Mouse (Mus musculus) myocyte (in vitro differentiated cells): Measurements from ENCODE around the gene Dis3l2. TPM values are rescaled to one million over a fixed set of nuclear protein-coding genes. Genes with fewer than 3 reads are reported as not detected.

ENCODE experiments used
- H3K27me3 ChIP-seq: one replicate; pipeline ENCODE4 v1.6.1; 2011; ENCODE audit not compliant: control insufficient read depth, insufficient read depth, insufficient read length
- H3K36me3 ChIP-seq: one replicate; pipeline ENCODE4 v1.6.1; 2011; ENCODE audit not compliant: control insufficient read depth, insufficient read depth
- H3K4me2 ChIP-seq: one replicate; pipeline ENCODE4 v1.6.1; 2011; ENCODE audit warnings: low read depth, control low read depth
- H3K4me3 ChIP-seq: one replicate; pipeline ENCODE4 v1.5.1; 2011; ENCODE audit warnings: mild to moderate bottlenecking, control low read depth, moderate library complexity
- H3K79me2 ChIP-seq: one replicate; pipeline ENCODE4 v1.6.1; 2011; ENCODE audit not compliant: control insufficient read depth, insufficient read depth
- H3ac ChIP-seq: one replicate; pipeline ENCODE4 v1.6.1; 2011; ENCODE audit not compliant: control insufficient read depth, insufficient read length
- CEBPB ChIP-seq: IDR thresholded peaks from 2 replicates; pipeline ENCODE4 v1.6.1; 2011; ENCODE audit warnings: mild to moderate bottlenecking, moderate library complexity; ENCODE audit not compliant: poor library complexity, insufficient read depth, severe bottlenecking
- E2F4 ChIP-seq: IDR thresholded peaks from one replicate; pipeline ENCODE4 v1.6.1; 2011; ENCODE audit warnings: mild to moderate bottlenecking, control low read depth, moderate library complexity; ENCODE audit not compliant: insufficient read depth
- MAX ChIP-seq: IDR thresholded peaks from one replicate; pipeline ENCODE4 v1.6.1; 2011; ENCODE audit warnings: low read depth, mild to moderate bottlenecking, control low read depth
- MYOD1 ChIP-seq, 3 experiments: IDR thresholded peaks; one replicate each; pipeline ENCODE4 v1.6.1; 2011; ENCODE audit warnings: control low read depth in 2 of 3, low read depth in 2 of 3, mild to moderate bottlenecking in 2 of 3, moderate library complexity in 1 of 3; ENCODE audit not compliant: insufficient read length in 2 of 3, control insufficient read depth in 1 of 3
- MYOG ChIP-seq, 3 experiments: IDR thresholded peaks; one replicate each; pipeline ENCODE4 v1.6.1; 2011; ENCODE audit warnings: control low read depth in 2 of 3, low read depth in 2 of 3, mild to moderate bottlenecking in 2 of 3; ENCODE audit not compliant: insufficient read length in 2 of 3, control insufficient read depth in 1 of 3, insufficient read depth in 1 of 3
- POLR2A ChIP-seq: IDR thresholded peaks from one replicate; pipeline ENCODE4 v1.6.1; 2011; ENCODE audit warnings: low read depth, mild to moderate bottlenecking, control low read depth, moderate library complexity; ENCODE audit not compliant: insufficient read length
- POLR2AphosphoS2 ChIP-seq: IDR thresholded peaks from one replicate; pipeline ENCODE4 v1.6.1; 2011; ENCODE audit warnings: low read depth, control low read depth; ENCODE audit not compliant: insufficient read length
- REST ChIP-seq: IDR thresholded peaks from one replicate; pipeline ENCODE4 v1.6.1; 2011; ENCODE audit warnings: mild to moderate bottlenecking, control low read depth, moderate library complexity; ENCODE audit not compliant: insufficient read depth, insufficient read length
- SRF ChIP-seq: IDR thresholded peaks from one replicate; pipeline ENCODE4 v1.6.1; 2011; ENCODE audit warnings: low read depth; ENCODE audit not compliant: control insufficient read depth, insufficient read length
- TCF12 ChIP-seq: IDR thresholded peaks from one replicate; pipeline ENCODE4 v1.6.1; 2011; ENCODE audit warnings: mild to moderate bottlenecking, control low read depth; ENCODE audit not compliant: poor library complexity, insufficient read depth, severe bottlenecking
- TCF3 ChIP-seq: IDR thresholded peaks from one replicate; pipeline ENCODE4 v1.6.1; 2011; ENCODE audit warnings: low read depth, control low read depth; ENCODE audit not compliant: insufficient read length
- USF1 ChIP-seq: IDR thresholded peaks from one replicate; pipeline ENCODE4 v1.6.1; 2011; ENCODE audit warnings: low read depth, mild to moderate bottlenecking, control low read depth, moderate library complexity
- polyA plus RNA-seq: library from polyadenylated mRNA; unstranded; fragments of >200 nt; fragmentation: generic; extraction: Trizol; gene quantifications from one replicate; pipeline ENCODE4 v1.2.1, GENCODE M21; 2012; ENCODE audit warnings: missing spikeins

Gene Dis3l2
- polyA plus RNA-seq, 1 experiment, result 13.7 TPM

DNA sequence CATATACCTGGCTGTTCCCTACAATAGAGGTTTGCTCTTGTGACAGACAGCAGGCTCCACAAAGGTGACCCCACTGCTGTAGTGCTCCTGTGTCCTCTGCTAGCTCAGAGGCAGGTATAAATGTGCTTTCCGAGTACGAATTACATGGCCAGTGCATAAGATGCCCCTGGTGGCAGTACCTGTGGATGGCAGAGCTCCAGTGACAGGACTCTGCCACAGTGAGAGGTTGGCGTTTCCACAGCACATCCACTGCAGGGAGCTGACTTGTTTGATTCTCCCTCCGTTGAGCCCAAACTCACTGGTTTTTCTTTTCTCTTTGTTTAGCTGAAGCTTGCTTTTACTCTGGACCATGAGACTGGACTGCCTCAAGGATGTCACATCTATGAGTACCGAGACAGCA, 317.1 kb downstream of the Dis3l2 start:
- Histone ChIP-seq H3K36me3 (no peaks in the 10 kb centered on the region), H3K4me2 (no peak overlapping the region)

DNA sequence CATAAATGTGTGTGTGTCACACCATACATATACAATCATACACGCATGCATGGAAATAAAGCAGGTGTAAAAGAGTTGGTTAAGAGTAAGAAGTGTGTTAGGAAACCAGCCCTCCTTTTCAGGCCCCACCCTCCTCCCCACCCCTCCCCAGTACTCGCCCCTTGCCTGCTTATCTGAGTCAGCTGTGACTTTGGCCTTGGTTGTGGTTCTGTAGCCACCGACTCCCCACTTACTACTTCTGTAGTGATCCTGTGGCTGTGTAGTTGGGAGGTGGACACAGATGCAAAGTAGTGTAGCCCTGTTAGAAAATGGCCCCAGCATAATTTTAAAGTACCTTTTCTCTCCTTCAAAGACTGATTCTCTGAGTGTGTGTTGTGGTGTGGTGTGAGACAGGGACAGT, 318.0 kb downstream of the Dis3l2 start:
- no peaks in the 10 kb centered on the region for H3K36me3 ChIP-seq
- H3K4me2 ChIP-seq, result no peak overlapping the region
- TF ChIP-seq MYOD1 (IDR thresholded peaks at IDR 0.05; ENCODE audit: control insufficient read depth in 1 of 3, insufficient read length in 2 of 3, low read depth in 2 of 3) (peak in 1 of 3 experiments; percentile 26), MAX (no peak), MYOG (IDR thresholded peaks at IDR 0.05; ENCODE audit: control insufficient read depth in 1 of 3, insufficient read depth in 1 of 3, insufficient read length in 2 of 3, low read depth in 2 of 3) (peak in 1 of 3 experiments; percentile 29), POLR2A (no peak)

More for the DNA sequence above, 317.1 kb downstream of the Dis3l2 start:
- H3K27me3 ChIP-seq, result no peaks in the 10 kb centered on the region
- H3ac ChIP-seq, result no peak overlapping the region
- H3K79me2 ChIP-seq, result no peaks in the 10 kb centered on the region
- no peak overlapping the region for H3K4me3 ChIP-seq
- TF ChIP-seq SRF (no peak), TCF12 (no peak), POLR2A (no peak), MAX (no peak), MYOG (IDR thresholded peaks at IDR 0.05; ENCODE audit: control insufficient read depth in 1 of 3, insufficient read depth in 1 of 3, insufficient read length in 2 of 3, low read depth in 2 of 3) (no peak), USF1 (no peak), REST (no peak), MYOD1 (IDR thresholded peaks at IDR 0.05; ENCODE audit: control insufficient read depth in 1 of 3, insufficient read length in 2 of 3, low read depth in 2 of 3) (no peak), POLR2AphosphoS2 (no peak), CEBPB (no peak), TCF3 (no peak), E2F4 (no peak)

DNA sequence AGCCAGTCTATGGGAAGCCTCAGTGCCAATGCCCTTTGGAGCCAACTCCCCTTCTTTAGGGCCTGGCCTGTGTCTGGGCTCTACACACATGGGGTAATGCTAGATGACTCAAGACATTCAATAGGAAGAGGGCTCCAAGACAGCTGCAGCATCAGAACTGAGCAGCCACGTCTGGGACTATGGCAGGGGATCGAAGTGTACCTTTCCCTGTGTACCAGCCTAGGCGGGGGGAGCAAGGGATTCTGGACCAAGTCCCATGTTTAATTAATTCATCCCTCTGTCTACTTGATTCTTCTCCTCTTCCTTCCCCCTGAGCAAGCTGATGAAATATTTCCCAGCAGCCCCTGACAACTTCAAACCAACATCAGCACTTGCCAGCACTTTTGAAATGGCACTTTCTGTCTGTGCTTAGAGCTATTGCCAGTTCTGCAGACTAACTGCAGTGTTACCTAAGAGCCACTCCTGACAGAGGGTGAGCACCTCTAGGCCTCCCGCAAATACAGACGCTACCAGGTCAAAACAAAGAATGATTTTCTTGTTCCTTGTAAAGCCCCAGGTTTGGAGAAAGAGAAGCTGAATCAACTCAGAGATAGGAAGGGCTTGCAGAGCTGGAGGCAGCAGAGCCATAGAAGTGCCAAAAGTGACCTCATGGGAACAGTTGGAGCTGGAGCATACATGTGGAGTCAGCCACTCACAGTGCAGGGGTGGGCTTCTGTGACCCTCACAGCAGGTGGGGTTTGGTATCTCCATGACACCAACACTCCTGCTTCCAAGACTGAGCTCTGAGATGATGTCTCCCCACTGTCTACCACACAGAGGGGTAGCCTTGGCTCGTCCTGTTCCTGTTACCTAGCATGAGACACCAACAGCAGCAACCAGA, 319.9 kb downstream of the Dis3l2 start:
- no peaks in the 10 kb centered on the region for H3K79me2 ChIP-seq
- no peaks in the 10 kb centered on the region for H3K36me3 ChIP-seq
- H3K27me3 ChIP-seq, result no peaks in the 10 kb centered on the region
- no peak overlapping the region for H3K4me3 ChIP-seq
- no peak overlapping the region for H3K4me2 ChIP-seq
- H3ac ChIP-seq, result no peak overlapping the region
- no peak for TF ChIP-seq USF1
- TF ChIP-seq REST, result no peak
- TF ChIP-seq POLR2AphosphoS2, result no peak
- TF ChIP-seq MAX, result no peak
- TF ChIP-seq TCF3, result no peak
- TF ChIP-seq MYOG (IDR thresholded peaks at IDR 0.05; ENCODE audit: control insufficient read depth in 1 of 3, insufficient read depth in 1 of 3, insufficient read length in 2 of 3, low read depth in 2 of 3), result no peak
- no peak for TF ChIP-seq TCF12
- no peak for TF ChIP-seq MYOD1 (IDR thresholded peaks at IDR 0.05; ENCODE audit: control insufficient read depth in 1 of 3, insufficient read length in 2 of 3, low read depth in 2 of 3)
- no peak for TF ChIP-seq SRF
- no peak for TF ChIP-seq CEBPB
- no peak for TF ChIP-seq POLR2A
- TF ChIP-seq E2F4, result no peak

More for the DNA sequence above, 318.0 kb downstream of the Dis3l2 start:
- H3K79me2 ChIP-seq, result no peaks in the 10 kb centered on the region
- H3K27me3 ChIP-seq, result no peaks in the 10 kb centered on the region
- no peak overlapping the region for H3ac ChIP-seq
- H3K4me3 ChIP-seq, result no peak overlapping the region

DNA sequence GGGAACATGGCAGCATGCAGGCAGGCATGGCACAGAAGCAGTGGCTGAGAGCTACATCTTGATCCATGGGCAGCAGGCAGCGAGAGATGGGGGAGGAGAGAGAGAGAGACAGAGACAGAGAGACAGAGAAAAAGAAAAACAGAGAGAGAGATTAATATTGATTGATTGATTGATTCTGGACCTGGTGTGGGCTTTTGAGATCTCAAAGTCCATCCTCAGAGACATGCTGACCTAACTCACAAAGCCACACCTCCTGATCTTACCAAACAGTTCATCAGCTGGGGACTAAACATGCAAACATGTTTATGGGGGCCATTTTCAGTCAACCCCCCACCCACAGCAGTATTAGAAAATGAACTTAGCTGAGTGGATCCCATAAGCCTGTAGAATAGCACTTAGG, 321.4 kb downstream of the Dis3l2 start:
- H3K36me3 ChIP-seq, result no peaks in the 10 kb centered on the region
- no peaks in the 10 kb centered on the region for H3K27me3 ChIP-seq
- no peak overlapping the region for H3K4me2 ChIP-seq
- H3K79me2 ChIP-seq, result no peaks in the 10 kb centered on the region
- TF ChIP-seq TCF12 (no peak), E2F4 (no peak), CEBPB (no peak), MYOD1 (IDR thresholded peaks at IDR 0.05; ENCODE audit: control insufficient read depth in 1 of 3, insufficient read length in 2 of 3, low read depth in 2 of 3) (no peak)
- no peak overlapping the region for H3ac ChIP-seq
- H3K4me3 ChIP-seq, result no peak overlapping the region

DNA sequence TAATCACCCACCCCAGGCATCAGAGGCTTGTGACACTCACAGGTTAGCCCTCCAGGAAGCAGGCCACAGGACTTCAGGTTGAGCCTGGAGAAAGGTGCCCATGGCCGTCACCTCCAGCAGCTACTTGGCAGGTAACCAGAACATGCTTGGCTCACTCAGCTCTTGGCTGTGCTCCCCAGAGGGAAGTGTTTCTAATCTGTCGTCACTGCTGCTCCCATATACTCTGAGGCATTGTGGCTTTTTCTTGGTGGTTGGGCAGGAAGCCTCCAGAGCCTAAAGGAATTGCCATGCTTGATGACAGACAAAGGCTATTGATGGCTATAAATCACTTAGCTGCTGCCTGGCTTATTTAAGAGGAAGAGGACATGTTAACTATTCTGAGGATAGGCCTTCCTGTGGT, 325.2 kb downstream of the Dis3l2 start:
- Histone ChIP-seq H3K4me2 (no peak overlapping the region), H3K36me3 (no peaks in the 10 kb centered on the region), H3K4me3 (no peak overlapping the region), H3K79me2 (no peaks in the 10 kb centered on the region), H3ac (no peak overlapping the region), H3K27me3 (no peaks in the 10 kb centered on the region)
- no peak for TF ChIP-seq MAX
- TF ChIP-seq POLR2A, result no peak
- no peak for TF ChIP-seq TCF3
- no peak for TF ChIP-seq MYOD1 (IDR thresholded peaks at IDR 0.05; ENCODE audit: control insufficient read depth in 1 of 3, insufficient read length in 2 of 3, low read depth in 2 of 3)
- TF ChIP-seq CEBPB, result no peak
- no peak for TF ChIP-seq E2F4
- no peak for TF ChIP-seq POLR2AphosphoS2
- no peak for TF ChIP-seq SRF
- TF ChIP-seq TCF12, result no peak
- TF ChIP-seq REST, result no peak
- no peak for TF ChIP-seq USF1
- TF ChIP-seq MYOG (IDR thresholded peaks at IDR 0.05; ENCODE audit: control insufficient read depth in 1 of 3, insufficient read depth in 1 of 3, insufficient read length in 2 of 3, low read depth in 2 of 3), result no peak
